Mouse (Mus musculus): ENCODE data around the gene Hmces. TPM values are rescaled to one million over a fixed set of nuclear protein-coding genes. Genes with fewer than 3 reads are reported as not detected.

The Hmces gene
- polyA plus RNA-seq, 1 experiment from 2014 or later, result 44.5 TPM

Small RNA genes lying within 50 kb of the gene (microRNA-seq; reads per million reads assigned to microRNA genes)
- gene Gm47286, result 0.76 reads per million

Other genes starting within 250 kb of the Hmces start
- 11.6 and 12.3 TPM in 2 replicates for gene Aplf, start 241.7 kb upstream of the Hmces start, polyA plus RNA-seq (2016; fragmentation: Nextera tagmentation; extraction: Ambion mirVana)
- gene Efcc1, start 183.1 kb upstream of the Hmces start, polyA plus RNA-seq (2016; fragmentation: Nextera tagmentation; extraction: Ambion mirVana), result 0.21 and 0.25 TPM in 2 replicates
- 4.8 and 6.2 TPM in 2 replicates for gene Gp9, start 135.9 kb upstream of the Hmces start, polyA plus RNA-seq (2016; fragmentation: Nextera tagmentation; extraction: Ambion mirVana)
- 4.4 and 5.1 TPM in 2 replicates for gene Rab43, start 101.8 kb upstream of the Hmces start, polyA plus RNA-seq (2016; fragmentation: Nextera tagmentation; extraction: Ambion mirVana)
- 2.3 and 2.5 TPM in 2 replicates for gene Gm45140, start 78.1 kb upstream of the Hmces start, polyA plus RNA-seq (2016; fragmentation: Nextera tagmentation; extraction: Ambion mirVana)
- gene Isy1, start 75.1 kb upstream of the Hmces start, polyA plus RNA-seq (2016; fragmentation: Nextera tagmentation; extraction: Ambion mirVana), result 31.6 and 44.0 TPM in 2 replicates
- gene Cnbp, start 62.8 kb upstream of the Hmces start, polyA plus RNA-seq (2016; fragmentation: Nextera tagmentation; extraction: Ambion mirVana), result 999 and 1,260 TPM in 2 replicates
- 173 and 179 TPM in 2 replicates for gene Copg1, start 26.1 kb upstream of the Hmces start, polyA plus RNA-seq (2016; fragmentation: Nextera tagmentation; extraction: Ambion mirVana)
- gene H1fx, start 67.7 kb downstream of the Hmces start, polyA plus RNA-seq (2016; fragmentation: Nextera tagmentation; extraction: Ambion mirVana), result 11.1 and 18.7 TPM in 2 replicates
- gene Rab7, start 131.3 kb downstream of the Hmces start, polyA plus RNA-seq (2016; fragmentation: Nextera tagmentation; extraction: Ambion mirVana), result 217 and 229 TPM in 2 replicates
- gene Rpn1, start 170.5 kb downstream of the Hmces start, polyA plus RNA-seq (2016; fragmentation: Nextera tagmentation; extraction: Ambion mirVana), result 268 and 346 TPM in 2 replicates

Measured in heart, embryonic 10.5 days (tissue).